Mouse (Mus musculus) midbrain, embryonic 11.5 days (tissue): ENCODE measurements around the gene Map2k5. TPM values are rescaled to one million over a fixed set of nuclear protein-coding genes. Genes with fewer than 3 reads are reported as not detected.

ENCODE experiments used
- ATAC-seq: fragments of 200-750 bp; cut with Nextera tagmentation; 2 replicates; pipeline ENCODE4 v1.8.0; 2017; ENCODE audit warnings: moderate TSS enrichment, moderate library complexity; ENCODE audit not compliant: low FRiP score
- DNase-seq: peaks from one replicate; pipeline ENCODE4 v3.0.0; 2015; ENCODE audit warnings: low spot score; ENCODE audit errors: missing footprints
- H3K27ac ChIP-seq: fragments of 300-500 bp; sonication (generic); 2 replicates; pipeline ENCODE4 v1.5.1; 2014; ENCODE audit warnings: low read depth, low read length
- H3K27me3 ChIP-seq: fragments of 300-500 bp; sonication (generic); 2 replicates; pipeline ENCODE4 v1.6.1; 2014; ENCODE audit warnings: mild to moderate bottlenecking, low read length, moderate library complexity, mixed read lengths; ENCODE audit not compliant: control insufficient read depth, insufficient read depth
- H3K36me3 ChIP-seq: fragments of 300-500 bp; sonication (generic); 2 replicates; pipeline ENCODE4 v1.6.1; 2014; ENCODE audit warnings: mild to moderate bottlenecking, low read length, moderate library complexity, mixed read lengths; ENCODE audit not compliant: control insufficient read depth, insufficient read depth
- H3K4me1 ChIP-seq: fragments of 300-500 bp; sonication (generic); 2 replicates; pipeline ENCODE4 v1.6.1; 2014; ENCODE audit warnings: low read length; ENCODE audit not compliant: control insufficient read depth, insufficient read depth
- H3K4me2 ChIP-seq: fragments of 300-500 bp; sonication (generic); 2 replicates; pipeline ENCODE4 v1.6.1; 2014; ENCODE audit warnings: mild to moderate bottlenecking, moderate library complexity
- H3K4me3 ChIP-seq: fragments of 300-500 bp; sonication (generic); 2 replicates; pipeline ENCODE4 v1.5.1; 2014; ENCODE audit warnings: low read depth, low read length
- H3K9ac ChIP-seq: fragments of 300-500 bp; sonication (generic); 2 replicates; pipeline ENCODE4 v1.6.1; 2014; ENCODE audit warnings: low read length
- H3K9me3 ChIP-seq: fragments of 300-500 bp; sonication (generic); 2 replicates; pipeline ENCODE4 v1.6.1; 2016; ENCODE audit warnings: low read length; ENCODE audit not compliant: control insufficient read depth
- WGBS: fragments of 180-500 bp; shearing (Covaris S2); extraction: QIAGEN DNeasy Blood & Tissue Kit; methylation state at CpG from one replicate; pipeline ENCODE4 v1.1.7; 2014; 5-methylcytosine and 5-hydroxymethylcytosine counted together
- polyA plus RNA-seq: library from polyadenylated mRNA; unstranded; fragments of >200 nt; fragmentation: Nextera tagmentation; extraction: Ambion mirVana; gene quantifications from 2 replicates; pipeline ENCODE4 v1.2.1, GENCODE M21; 2014

Map2k5 gene
- polyA plus RNA-seq, 1 experiment from 2014 or later: 36.9 TPM

DNA sequence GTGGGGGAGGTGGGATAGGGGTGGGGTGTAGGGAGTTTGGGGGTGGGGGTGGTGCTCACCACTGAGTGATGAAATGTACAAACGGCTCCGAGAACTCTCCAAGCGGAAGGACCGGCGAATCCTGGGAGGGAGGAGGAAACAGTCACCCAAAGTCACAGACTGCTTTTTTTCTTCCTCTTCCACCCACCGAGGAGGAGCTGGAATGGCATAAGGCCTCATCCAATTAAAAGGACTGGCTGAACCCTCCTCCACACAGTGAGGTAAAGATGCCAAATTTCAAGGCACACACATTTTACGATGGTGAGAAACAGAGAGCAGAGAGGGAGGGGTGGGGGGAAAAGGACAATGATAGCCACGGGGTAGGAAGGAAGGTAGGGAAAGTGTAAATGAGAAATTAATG is 180.4 kb downstream of the Map2k5 start:
- H3K27ac ChIP-seq: no peak overlapping the region
- no peak overlapping the region for H3K4me3 ChIP-seq

DNA sequence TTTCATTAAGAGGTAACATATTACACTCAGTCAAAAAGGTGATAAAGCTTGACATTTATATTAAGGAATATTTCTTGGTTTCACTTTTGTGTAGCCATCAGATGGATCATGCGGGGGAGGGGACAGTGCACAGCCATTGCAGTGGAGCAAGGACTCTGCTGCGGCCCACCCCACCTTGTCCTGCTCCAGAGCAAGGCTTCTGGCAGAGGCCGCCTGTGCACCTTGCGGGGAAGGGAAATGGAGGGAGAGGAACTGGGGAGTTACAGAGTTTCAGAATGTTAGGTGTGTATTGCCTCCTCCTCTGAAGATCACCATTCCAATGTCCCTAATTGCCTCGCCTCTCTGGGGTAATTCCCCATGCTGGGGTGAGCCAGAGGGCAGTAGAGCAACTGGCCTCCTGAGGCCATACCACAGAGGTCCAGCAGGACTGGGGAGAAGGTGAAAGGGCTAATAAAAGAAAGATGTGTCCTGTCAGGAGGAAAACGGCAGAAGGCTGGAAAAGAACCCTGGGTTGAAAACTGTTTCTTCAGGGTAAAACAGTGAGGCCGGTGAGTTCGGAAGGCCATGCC is 181.5 kb downstream of the Map2k5 start:
- H3K27ac ChIP-seq: no peak overlapping the region
- no peak overlapping the region for H3K4me2 ChIP-seq
- WGBS: 47% methylated on average over 8 of the region's 8 CpGs
- H3K36me3 ChIP-seq: no peaks in the 10 kb centered on the region
- H3K9ac ChIP-seq: no peak overlapping the region
- no peak for DNase-seq
- no peaks in the 10 kb centered on the region for H3K27me3 ChIP-seq
- H3K4me3 ChIP-seq: no peak overlapping the region
- H3K9me3 ChIP-seq: no peaks in the 10 kb centered on the region
- peaks cover 11% of the 10 kb centered on the region for H3K4me1 ChIP-seq
- no peak for ATAC-seq

More for the DNA sequence above, 180.4 kb downstream of the Map2k5 start:
- Histone ChIP-seq H3K4me1 (peaks cover 11% of the 10 kb centered on the region), H3K4me2 (no peak overlapping the region), H3K9me3 (no peaks in the 10 kb centered on the region), H3K27me3 (no peaks in the 10 kb centered on the region), H3K9ac (no peak overlapping the region), H3K36me3 (no peaks in the 10 kb centered on the region)
- DNase-seq (no peak), ATAC-seq (no peak)
- WGBS: 18% methylated on average over 8 of the region's 8 CpGs

DNA sequence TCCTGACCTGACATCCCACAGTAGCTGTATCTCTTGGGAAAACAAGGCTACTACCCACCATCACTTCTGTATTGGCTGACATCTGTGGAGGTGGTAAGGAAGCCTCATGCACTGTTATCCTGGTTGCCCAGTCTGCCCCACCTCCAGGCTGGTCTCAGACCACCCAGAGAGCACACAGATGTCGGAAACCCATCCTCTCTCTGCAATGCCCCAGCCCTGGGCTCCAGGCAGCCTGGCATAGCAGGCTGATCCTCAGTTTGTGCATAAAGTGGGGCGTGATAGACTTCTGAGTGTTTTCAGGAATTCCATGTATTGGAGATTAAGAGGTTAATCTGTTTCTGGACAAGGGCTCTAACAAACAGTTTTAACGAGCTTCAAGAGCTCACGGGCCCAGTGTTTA is 182.2 kb downstream of the Map2k5 start:
- DNase-seq (no peak), ATAC-seq (no peak)
- 20% methylated on average over 4 of the region's 4 CpGs for WGBS
- Histone ChIP-seq H3K4me2 (no peak overlapping the region), H3K27ac (no peak overlapping the region), H3K4me1 (peaks cover 11% of the 10 kb centered on the region), H3K4me3 (no peak overlapping the region), H3K36me3 (no peaks in the 10 kb centered on the region), H3K9me3 (no peaks in the 10 kb centered on the region), H3K9ac (no peak overlapping the region), H3K27me3 (no peaks in the 10 kb centered on the region)

DNA sequence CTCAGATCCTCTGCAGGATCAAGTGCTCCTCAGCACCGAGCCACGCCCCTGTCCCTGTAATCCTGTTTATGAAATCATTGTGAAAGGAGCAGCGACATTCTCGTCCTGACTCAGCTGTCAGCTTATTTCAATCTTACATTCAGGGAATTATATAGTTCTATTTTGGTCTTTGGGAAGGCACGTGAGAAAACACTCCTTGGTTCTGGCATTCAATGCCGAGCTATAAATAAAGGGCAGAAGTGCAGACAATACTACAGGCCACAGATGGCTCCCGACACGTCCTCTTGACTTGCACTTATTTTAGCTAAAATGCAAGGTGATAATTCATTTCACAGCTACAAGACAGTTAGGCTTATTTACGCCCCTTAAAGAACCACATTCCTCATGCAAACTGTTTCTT is 182.9 kb downstream of the Map2k5 start:
- Histone ChIP-seq H3K4me3 (no peak overlapping the region), H3K9ac (no peak overlapping the region), H3K36me3 (no peaks in the 10 kb centered on the region), H3K9me3 (no peaks in the 10 kb centered on the region), H3K27me3 (no peaks in the 10 kb centered on the region), H3K4me1 (peaks cover 11% of the 10 kb centered on the region), H3K27ac (no peak overlapping the region), H3K4me2 (no peak overlapping the region)
- 70% methylated on average over 9 of the region's 9 CpGs for WGBS
- no peak for ATAC-seq
- DNase-seq: no peak

DNA sequence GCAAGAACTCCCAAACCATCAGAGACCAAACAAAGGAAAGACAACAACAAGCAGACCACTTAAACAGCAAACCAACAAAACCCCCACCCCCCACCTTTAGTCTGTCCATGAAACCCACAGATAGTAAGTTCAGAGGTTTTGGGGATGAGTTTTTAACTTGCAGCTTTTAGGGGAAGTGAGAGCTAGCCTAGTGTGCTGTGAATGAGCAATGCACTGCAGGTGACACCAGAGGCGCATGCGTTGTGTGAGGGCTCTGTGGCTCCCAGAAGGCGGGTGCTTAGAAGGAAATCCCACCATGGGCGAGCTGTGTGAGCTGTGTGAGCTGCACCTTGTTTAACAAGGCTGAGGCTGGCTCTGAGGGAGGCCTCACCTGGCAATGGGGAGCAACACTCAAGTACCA is 184.9 kb downstream of the Map2k5 start:
- Histone ChIP-seq H3K27ac (no peak overlapping the region), H3K36me3 (no peaks in the 10 kb centered on the region), H3K9me3 (no peaks in the 10 kb centered on the region), H3K27me3 (no peaks in the 10 kb centered on the region), H3K4me1 (peaks cover 15% of the 10 kb centered on the region), H3K4me3 (no peak overlapping the region), H3K4me2 (no peak overlapping the region), H3K9ac (no peak overlapping the region)
- WGBS: 71% methylated on average over 4 of the region's 4 CpGs
- no peak for ATAC-seq
- DNase-seq: no peak

DNA sequence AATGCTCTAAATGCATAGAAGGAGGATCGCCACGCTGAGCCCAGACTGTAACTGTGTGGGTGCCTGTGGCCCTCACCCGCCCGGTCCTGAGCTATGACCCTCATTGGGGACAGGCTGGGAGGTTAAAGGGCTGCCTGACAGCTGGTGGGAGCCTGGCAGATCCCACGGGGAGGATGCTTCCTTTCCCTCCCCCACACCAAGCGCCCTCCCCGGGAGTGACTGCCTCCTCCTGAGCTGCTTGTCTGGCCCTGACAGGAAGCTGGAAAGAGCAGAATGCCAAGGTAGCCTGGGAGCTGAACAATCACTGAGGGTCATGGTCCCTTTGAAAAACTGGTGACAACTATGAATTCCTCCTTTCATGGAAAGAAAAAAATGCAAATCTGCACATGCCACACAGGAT is 190.4 kb downstream of the Map2k5 start:
- peak overlapping the region; percentile 3; the same call in 1 of the 2 replicates for H3K4me2 ChIP-seq
- no peak for DNase-seq
- no peak overlapping the region for H3K9ac ChIP-seq
- H3K27ac ChIP-seq: no peak overlapping the region
- no peaks in the 10 kb centered on the region for H3K36me3 ChIP-seq
- no peaks in the 10 kb centered on the region for H3K9me3 ChIP-seq
- peaks cover 32% of the 10 kb centered on the region for H3K4me1 ChIP-seq
- no peak overlapping the region for H3K4me3 ChIP-seq
- H3K27me3 ChIP-seq: peaks cover 15% of the 10 kb centered on the region
- ATAC-seq: peak; percentile 58; the same call in 1 of the 2 replicates
- WGBS: 12% methylated on average over 7 of the region's 7 CpGs

DNA sequence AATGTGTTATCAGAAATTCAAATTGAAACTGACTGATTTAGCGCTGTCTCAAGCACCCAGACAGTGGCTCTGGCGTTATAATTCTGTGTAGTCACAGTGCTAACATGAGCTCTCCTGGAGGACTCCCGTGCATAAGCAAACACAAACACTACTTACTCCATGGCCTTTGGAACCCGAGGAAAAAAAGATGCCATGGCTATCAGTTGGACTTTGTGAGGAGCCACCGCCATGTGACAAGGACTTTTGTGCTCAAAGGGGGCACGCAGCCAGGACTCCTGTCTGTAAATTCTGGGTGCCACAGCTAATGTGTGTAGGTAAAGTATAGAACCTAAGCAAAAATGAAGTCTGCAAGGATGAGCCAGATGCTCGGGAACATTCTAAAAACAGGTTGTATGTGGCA is 192.5 kb downstream of the Map2k5 start:
- no peak for ATAC-seq
- Histone ChIP-seq H3K27me3 (peaks cover 24% of the 10 kb centered on the region), H3K9me3 (no peaks in the 10 kb centered on the region), H3K9ac (no peak overlapping the region), H3K4me3 (no peak overlapping the region), H3K4me1 (peaks cover 47% of the 10 kb centered on the region), H3K27ac (no peak overlapping the region), H3K4me2 (no peak overlapping the region), H3K36me3 (no peaks in the 10 kb centered on the region)
- no peak for DNase-seq
- WGBS: 84% methylated on average over 7 of the region's 7 CpGs

DNA sequence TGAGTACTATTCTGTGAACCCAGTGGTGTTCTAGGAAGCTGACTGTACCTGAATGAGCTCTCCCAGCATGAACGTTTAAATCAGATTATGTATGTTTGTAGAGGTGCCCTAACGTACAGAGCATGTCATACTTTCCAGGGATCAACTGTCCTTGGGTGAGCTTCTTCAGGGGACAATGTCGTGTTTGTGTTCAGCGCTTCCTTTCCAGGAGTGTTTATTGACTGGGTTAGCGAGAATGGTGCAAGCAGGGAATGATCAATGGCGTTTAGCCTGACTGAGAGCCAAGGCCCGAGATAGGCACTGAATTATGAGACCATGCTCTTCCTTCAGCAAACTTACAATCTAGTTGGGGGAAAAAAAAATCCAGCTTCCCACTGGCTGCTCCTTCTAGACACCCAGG is 193.8 kb downstream of the Map2k5 start:
- Histone ChIP-seq H3K27me3 (peaks cover 26% of the 10 kb centered on the region), H3K4me3 (no peak overlapping the region), H3K27ac (no peak overlapping the region), H3K9me3 (no peaks in the 10 kb centered on the region), H3K4me1 (peaks cover 47% of the 10 kb centered on the region), H3K36me3 (no peaks in the 10 kb centered on the region), H3K4me2 (no peak overlapping the region), H3K9ac (no peak overlapping the region)
- WGBS: 68% methylated on average over 7 of the region's 7 CpGs
- DNase-seq: no peak
- no peak for ATAC-seq

DNA sequence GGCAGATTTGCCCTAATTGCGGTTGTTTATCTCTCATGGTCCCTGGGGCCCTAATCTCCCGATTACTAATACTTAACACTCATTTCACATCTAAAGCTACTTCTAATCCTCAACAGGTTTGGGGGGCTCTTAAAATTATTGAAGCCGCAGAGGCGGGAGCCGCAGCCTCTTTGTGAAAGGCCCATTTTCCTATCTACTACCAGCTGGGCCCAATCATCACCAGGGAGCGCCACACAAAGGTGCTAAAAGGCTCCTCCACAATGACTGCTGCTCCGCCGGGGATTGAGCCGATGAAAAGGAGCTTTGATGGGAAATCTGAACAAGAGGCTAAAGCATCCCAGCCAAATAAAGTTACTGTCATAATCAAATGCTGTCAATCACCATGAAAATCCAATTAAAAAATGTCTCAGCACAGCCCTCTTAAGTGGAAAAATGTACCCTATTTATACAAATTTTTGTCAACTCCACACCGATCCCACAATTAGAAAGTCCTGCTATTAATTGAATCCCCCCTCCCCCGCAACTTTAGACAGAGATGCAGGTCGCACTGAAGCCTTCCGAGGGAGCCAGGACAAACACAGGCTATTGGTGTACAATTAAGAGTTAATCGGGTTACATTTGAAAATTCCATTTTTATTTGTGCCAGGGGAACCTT is 195.3 kb downstream of the Map2k5 start:
- DNase-seq (peak; percentile 94), ATAC-seq (peak; percentile 73)
- peak overlapping the region; percentile 38; the same call in 1 of the 2 replicates for H3K9ac ChIP-seq
- peaks cover 39% of the 10 kb centered on the region for H3K4me1 ChIP-seq
- H3K27me3 ChIP-seq: peaks cover 28% of the 10 kb centered on the region
- no peak overlapping the region for H3K4me3 ChIP-seq
- H3K36me3 ChIP-seq: no peaks in the 10 kb centered on the region
- peak overlapping the region; percentile 30 for H3K27ac ChIP-seq
- WGBS: 7% methylated on average over 14 of the region's 14 CpGs
- peak overlapping the region; percentile 19; the same call in 1 of the 2 replicates for H3K4me2 ChIP-seq
- H3K9me3 ChIP-seq: no peaks in the 10 kb centered on the region
